Mouse (Mus musculus): ENCODE results near the gene Olfr71.

Olfr71 gene

GRCm38 (mm10) chr4:43709869-43710268, at the start of gene Olfr71:
Olfr71 (minus strand) TSS chr4:43710255.
- no peak for DNase-seq (ENCODE audit: low spot score)

GRCm38 (mm10) chr4:43757213-43757612, 47.2 kb upstream of the Olfr71 start:
- DNase-seq (ENCODE audit: low spot score) = no peak

GRCm38 (mm10) chr4:43745187-43745586, 35.1 kb upstream of the Olfr71 start:
- no peak for DNase-seq (ENCODE audit: low spot score)

DNA sequence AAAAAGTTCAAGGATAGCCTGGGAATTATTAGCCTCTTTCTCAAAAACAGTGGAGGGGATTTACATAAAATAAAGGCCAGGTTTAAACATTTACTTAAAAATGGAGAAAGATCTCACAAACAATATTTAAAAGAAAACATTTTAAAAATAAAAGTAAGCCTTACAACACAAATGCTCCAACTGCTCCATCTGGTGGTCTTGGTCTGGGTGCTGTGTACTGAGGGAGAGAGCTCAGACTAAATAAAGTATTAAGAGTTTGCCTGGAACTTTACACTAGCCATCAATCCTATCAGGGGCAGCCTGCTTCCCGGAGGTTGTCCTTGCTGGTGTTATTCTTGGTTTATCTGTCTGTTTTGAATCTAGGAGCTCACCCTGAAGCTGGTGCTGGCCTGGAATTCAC, 33.0 kb upstream of the Olfr71 start:
- no peak for DNase-seq (ENCODE audit: low spot score)

DNA sequence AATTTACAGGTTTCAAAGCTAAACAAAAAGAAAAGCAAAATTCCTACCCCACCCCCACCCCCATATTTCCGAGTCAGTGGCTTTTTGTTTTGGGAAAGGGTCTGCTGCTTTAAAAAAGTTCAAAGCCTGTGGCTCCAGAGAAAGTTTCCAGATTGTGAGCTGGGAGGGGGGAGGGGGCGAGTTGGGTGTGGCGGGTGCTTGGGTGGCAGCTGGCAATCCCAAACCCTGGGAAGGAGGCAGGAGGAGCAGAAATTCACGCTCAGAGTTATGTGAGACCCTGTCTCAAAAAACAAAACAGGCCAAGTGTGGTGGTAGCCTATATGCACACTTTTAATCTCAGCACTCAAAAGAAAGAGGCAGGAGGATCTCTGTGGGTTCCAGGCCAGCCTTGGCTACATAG, 32.6 kb upstream of the Olfr71 start:
- DNase-seq (ENCODE audit: low spot score) = no peak

GRCm38 (mm10) chr4:43741526-43741925, 31.5 kb upstream of the Olfr71 start:
- DNase-seq (ENCODE audit: low spot score) = no peak

DNA sequence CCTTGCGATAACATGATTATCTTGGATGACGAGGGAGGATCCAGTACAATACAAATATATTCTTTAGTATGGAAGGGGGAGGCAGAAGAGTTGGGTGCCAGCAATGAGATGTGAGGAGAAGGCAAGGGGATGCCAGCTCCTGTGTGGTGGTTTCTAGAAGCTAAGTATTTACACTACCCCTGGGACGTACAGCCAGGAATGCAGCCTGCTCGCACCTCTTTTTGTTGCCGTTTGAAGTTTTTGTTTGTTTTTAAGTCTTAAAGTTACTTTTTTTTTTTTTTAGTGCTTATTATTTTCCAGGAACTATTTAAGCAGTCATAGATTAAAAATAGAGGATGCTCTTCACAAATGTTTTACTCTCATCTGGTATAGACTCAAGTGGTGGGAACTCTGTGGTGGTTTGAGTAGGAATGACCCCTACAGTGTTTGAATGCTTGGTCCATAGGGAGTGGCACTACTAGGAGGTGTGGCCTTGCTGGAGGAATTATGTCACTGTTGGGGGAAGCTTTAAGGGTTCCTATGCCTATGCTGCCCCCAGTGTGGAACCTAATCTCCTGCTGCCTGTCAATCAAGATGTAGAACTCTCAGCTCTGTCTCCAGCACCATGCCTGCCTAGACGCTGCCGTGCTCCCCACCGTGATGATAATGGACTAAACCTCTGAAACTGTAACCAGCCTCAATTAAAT, 29.1 kb upstream of the Olfr71 start:
- DNase-seq (ENCODE audit: low spot score) = no peak

- no peak for DNase-seq (ENCODE audit: low spot score)
These were observed 27.1 kb upstream of the Olfr71 start for GRCm38 (mm10) chr4:43737144-43737543.

GRCm38 (mm10) chr4:43733186-43733585, 23.1 kb upstream of the Olfr71 start:
- DNase-seq (ENCODE audit: low spot score) = no peak

DNA sequence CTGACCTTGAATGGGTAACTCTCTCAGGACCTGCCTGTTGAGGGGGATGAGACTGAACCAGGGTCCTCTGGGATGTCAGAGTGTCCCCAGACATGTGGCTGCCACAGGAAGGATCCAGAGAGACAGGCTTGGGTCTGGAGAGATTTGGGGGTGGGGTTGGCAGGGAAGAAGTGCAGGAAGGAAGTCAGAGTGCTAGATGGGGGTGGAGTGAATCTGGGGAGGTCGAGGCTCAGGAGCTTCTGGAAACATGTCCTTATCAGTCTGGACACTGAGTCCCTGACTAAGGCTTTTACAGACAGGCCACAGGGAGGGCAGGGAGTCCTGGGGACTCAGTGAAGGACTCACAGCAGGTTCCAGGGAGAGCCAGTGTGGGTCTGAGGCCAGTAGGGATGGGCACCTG, 22.1 kb upstream of the Olfr71 start:
- no peak for DNase-seq (ENCODE audit: low spot score)

DNA sequence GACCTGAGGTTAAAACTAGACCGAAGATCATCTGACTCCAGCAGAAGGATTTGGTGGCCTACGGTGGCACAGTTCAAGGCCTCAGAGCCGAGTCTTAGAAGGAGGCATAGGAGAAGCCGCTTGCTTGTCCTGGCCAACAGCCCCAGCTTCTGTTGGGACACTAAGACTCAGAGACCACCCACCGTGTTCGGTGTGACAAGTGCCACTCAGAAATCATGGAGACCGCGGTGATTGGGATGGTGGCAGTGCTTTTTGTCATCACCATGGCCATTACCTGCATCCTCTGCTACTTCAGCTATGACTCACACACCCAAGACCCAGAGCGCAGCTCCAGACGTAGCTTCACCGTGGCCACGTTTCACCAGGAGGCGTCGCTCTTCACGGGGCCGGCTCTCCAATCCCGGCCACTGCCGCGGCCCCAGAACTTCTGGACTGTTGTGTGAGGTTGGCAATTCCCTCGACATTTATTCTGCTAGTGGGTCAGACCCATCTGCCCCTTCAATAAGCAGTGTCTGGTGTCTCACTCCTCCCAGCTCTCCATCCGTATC, 20.8 kb upstream of the Olfr71 start:
- no peak for DNase-seq (ENCODE audit: low spot score)

DNA sequence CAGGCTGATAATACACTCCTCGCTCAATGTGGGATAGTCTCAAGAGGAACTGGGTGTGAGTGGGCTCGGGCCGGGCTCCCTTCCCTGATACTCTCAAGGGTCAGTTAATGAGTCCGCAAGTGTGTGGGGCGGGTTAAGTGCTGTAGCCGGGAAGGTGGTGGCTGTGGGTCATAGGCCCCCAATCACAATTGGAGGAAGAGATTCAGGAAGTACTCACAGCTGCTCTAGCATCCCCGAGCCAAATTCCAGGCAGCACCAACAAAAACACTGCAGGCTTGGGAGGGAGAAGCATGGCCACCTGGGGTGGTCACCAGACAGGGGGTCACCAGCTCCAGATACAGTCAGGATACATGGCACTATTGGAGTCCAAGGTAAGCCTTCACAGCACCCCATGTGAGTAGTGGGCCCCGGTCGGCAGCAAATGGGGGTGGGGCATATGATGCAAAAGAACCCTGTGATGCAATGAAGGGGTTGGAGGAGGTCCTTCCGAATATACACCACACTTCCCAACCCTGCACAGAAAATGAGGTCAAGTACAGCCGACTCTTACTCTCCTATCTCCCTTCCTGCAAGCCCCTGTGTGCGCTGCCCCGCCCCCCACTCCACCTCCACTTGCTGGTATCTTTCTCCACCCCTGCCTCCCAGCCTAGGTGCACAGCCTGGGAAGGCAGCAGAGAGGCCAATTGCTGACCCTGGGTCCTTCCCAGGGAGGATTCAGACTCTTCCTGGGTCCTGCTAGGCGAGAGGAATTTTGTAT, 19.9 kb upstream of the Olfr71 start, which contains the start of gene Spaar:
Spaar (plus strand) TSS at position 241 of the 757 bp plus-strand sequence.
- no peak for DNase-seq (ENCODE audit: low spot score)

DNA sequence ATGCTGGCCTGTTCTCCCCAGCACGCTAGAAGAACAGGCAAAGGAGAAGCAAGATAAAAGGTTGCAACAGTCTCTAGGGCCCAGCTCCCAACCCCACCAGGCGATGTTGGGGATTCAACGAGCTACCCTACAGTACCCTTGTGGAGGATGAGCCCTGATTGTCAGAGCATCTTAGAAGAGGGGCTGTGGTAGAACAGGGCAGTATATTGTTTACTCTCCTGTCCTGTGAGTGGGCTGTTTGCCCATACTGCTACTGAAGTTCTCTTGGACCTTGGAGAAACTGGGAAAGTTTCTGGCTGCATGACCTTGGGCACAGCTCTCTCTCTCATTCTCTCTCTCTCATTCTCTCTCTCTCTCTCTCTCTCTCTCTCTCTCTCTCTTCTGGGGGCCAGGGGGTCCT, 19.1 kb upstream of the Olfr71 start:
- DNase-seq (ENCODE audit: low spot score) = no peak

GRCm38 (mm10) chr4:43728576-43728954, 18.5 kb upstream of the Olfr71 start:
- no peak for DNase-seq (ENCODE audit: low spot score)

DNA sequence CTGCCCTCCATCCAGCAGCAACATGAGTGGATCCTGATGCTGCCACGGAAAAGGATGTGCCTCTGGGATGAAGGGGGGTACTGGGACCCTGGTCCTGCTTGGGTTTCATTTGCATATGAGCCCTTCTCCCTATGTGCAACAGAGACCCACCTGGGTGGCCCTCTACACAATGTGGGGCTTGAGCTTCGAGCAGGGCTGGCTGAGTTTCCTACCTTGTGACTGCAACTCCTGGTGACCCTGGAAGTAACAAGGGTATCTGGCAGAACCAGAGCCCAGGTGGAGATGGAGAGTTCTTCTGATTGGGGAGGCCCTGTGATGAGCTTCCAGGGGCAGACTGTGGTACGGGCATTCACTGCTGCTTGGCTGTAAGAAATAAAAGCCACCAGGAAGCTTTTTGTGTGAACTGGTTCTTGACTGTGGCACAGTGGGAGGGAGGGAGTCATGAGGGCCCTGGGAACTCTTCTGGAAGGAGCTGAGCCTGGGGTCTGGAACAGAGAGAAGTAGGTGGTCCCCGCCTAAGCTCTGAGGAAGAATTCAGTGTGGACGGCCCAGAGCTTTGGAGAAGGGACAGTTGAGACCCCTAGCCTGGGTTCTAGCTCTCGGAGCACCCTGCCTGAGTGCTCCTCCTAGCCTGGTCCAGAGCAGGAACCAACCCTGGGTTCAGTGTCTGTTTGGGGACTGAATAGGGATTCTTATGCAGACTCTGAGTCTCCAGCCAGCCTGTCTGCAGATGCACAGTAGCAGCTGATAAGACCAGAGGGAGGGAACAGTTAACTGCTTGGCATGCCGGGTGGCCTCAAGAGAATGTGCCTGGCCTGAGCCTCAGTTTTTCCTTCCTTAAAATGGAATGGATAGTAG, 17.9 kb upstream of the Olfr71 start:
- DNase-seq (ENCODE audit: low spot score) = no peak

- no peak for DNase-seq (ENCODE audit: low spot score)
These were observed 16.9 kb upstream of the Olfr71 start, which contains the start of gene Hrct1 for GRCm38 (mm10) chr4:43726995-43727394. Hrct1 (plus strand) TSS chr4:43727188.

DNA sequence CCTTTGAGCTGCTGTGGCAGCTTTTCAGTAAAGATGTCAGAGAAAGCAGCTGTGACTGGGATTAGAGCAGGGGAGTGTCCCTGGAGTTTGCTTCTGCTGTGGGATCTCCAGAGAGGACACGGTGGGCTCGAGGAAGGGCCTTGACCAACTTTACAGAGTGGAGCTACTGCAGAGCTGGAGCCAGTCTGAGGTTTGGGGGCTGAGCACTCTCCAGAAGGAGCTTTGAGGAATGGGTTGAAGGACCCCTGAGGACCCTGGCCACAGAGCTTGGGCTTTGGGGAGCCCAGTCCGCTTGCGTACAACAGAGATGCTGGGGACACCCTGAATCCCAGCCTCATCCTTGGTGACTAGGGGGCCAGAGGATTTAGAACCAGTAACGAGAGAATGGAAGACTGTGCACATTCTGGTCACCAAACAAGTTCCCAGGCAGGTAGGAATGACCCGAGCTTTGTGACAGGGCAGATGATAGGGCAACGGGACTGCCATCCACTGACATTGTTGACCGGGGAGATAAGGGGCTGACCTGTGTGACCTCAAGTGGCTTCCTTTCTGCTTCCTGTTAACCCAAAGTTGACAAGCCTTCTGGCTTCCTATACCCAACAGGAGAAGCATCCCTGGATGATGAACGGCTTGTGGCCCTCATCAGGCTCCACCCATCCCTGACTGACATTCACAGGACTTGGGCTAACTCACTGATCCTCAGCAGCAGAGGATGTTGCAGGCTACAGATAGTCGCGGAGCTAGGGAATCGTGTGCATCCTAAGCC, 16.4 kb upstream of the Olfr71 start:
- no peak for DNase-seq (ENCODE audit: low spot score)

DNA sequence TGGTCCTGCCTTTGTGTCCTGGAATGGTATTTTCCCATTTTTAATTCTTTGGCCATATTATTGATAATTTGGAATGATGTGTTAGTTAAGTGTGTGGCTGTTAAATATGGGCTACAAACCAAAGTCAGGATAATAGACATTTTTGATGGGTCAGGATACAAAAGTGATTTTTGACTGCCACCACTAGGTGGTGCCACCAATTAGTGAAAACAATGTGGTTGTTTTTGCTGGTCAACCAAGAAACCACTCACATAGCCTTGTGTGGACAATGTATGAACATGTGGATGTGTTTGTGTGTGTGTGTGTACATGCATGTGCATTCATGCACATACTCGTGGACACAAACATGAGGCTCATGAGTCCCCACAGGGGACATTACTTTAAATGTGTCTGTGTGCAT, 14.7 kb upstream of the Olfr71 start:
- no peak for DNase-seq (ENCODE audit: low spot score)

DNA sequence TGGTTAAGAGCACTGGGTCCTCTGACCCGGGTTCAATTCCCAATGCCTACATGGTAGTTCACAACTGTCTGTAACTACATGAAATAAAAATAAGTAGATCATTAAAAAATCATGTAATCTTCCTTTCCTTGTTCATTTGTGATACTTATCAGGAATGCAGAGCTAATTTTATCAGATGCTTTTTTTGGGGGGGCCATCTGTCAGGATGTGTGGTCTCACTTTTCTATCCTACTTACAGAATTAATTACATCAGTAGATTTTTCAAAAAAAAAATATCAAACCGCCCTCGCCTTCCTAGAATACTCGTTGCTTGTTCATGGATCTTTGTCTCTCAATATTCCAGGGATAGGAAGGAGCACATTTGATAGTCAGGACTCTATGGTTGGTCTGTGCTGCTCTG, 12.1 kb upstream of the Olfr71 start:
- no peak for DNase-seq (ENCODE audit: low spot score)

DNA sequence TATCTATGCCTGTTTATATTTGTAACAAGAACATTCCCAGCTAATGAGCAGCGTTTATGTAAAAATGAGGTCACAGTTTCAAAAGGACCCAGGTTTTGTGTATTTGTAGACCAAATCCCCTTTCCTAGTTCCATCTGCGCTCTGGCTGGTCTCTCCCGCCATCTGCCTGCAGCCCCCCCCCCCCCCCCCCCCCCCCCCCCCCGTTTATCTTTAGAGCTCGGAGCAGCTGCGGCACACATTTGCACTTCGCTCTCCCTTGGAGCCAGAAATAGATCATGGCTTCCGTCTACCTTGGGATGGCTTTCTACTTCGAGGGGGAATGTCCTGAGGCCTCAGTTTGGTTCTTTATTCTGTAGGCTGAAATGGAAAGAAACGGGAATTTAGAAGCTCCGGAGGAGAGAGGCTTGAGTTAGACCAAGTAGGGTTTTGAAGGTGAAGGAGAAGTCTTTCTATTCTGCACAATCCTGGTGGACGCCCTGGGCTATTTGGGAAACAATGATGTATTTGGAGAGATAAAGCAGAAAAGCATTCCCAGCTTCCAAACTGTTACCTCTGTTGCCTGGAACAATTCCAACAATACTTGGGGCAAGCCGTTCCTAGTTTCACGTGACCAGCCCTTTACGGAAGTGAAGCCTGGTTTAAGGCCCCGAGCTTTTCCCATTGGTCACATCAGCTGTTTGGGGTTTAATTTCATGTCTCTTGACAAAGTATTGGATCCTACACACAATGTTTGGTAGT, 10.6 kb upstream of the Olfr71 start:
- DNase-seq (ENCODE audit: low spot score) = no peak

DNA sequence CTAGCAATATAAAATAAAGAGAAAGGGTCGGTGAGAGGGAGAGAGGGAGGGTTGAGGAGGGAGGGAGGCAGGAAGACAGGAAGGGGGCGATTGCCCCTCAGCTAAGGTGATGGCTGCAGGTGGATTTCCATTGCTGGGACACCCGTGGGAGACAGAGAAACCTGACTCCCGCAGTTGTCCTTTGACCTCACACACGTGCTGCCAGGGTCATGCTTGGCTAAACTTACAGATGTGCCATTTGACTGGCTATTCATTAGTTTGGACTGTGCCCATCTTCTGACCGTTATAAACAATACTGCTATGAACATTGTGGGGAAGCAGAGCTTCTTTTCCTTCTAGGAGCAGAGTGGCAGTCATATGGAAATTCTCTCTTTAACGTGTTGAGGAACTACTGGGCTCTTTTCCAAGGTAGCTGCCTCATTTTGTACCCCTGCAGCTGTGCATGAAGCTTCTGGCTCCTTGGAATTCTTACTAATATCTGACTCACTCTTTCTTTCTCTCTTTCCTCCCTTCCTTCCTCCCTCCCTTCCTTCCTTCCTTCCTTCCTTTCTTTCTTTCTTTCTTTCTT, 3.7 kb upstream of the Olfr71 start:
- no peak for DNase-seq (ENCODE audit: low spot score)
